Mouse (Mus musculus): ENCODE data around the gene Ociad1.

DNA sequence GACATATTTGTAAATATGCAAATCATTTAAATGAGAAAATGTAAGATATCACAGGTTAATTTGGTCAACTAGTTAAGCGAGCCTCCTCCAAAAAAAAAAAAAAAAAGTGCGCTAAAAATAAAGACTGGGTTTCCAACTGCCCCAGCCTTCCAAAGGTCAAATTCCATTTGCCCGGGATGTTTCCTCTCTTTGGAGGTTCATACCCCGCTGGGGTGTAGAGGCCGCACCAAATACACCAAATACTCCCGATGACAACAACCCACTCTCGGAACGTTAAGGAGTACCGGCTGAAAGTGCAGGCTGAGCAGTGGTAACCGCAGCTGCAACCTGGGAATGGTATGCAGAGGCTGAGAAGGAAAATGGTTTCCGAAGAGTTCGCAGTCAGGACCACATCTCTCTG lies 67.7 kb downstream of the Ociad1 start:
- TF ChIP-seq CTCF (conservative IDR thresholded peaks at IDR 0.05; ENCODE audit: insufficient read depth, insufficient read length, low read depth, low read length) (no peak), POLR2A (IDR thresholded peaks at IDR 0.05; ENCODE audit: low read depth, low read length) (no peak)

All from kidney, adult 2 months (tissue).